Mouse (Mus musculus): ENCODE results near the gene Nav2.

GRCm38 (mm10) chr7:49032216-49032615 lies 123.7 kb downstream of the Nav2 start:
- no peak for TF ChIP-seq CTCF (IDR thresholded peaks at IDR 0.05; ENCODE audit: low read depth, low read length)
- TF ChIP-seq POLR2A (IDR thresholded peaks at IDR 0.05; ENCODE audit: insufficient read depth, low read length): no peak

Measured in ES-Bruce4 (cell line).